Mouse (Mus musculus): ENCODE measurements around the gene Mdm2. TPM values are rescaled to one million over a fixed set of nuclear protein-coding genes. Genes with fewer than 3 reads are reported as not detected.

The Mdm2 gene
- total and polyA plus RNA-seq, 2 experiments from 2014 or later = 24.6 to 28.9 TPM

GRCm38 (mm10) chr10:117742618-117743017 lies 32.1 kb upstream of the Mdm2 start:
- H3K36me3 ChIP-seq (ENCODE audit: insufficient read depth, low read length) = peaks cover 22% of the 10 kb centered on the region; the same call in 1 of the 2 replicates
- no peaks in the 10 kb centered on the region for H3K27me3 ChIP-seq (ENCODE audit: insufficient read depth, low read length)
- no peak for ATAC-seq
- H3K4me1 ChIP-seq (ENCODE audit: insufficient read depth, low read length) = peaks cover 5% of the 10 kb centered on the region; the same call in 1 of the 2 replicates
- H3K4me3 ChIP-seq (ENCODE audit: low read length) = no peak overlapping the region
- no peak for TF ChIP-seq CTCF (IDR thresholded peaks at IDR 0.05; ENCODE audit: low read depth)
- no peaks in the 10 kb centered on the region for H3K9me3 ChIP-seq (ENCODE audit: low read length)
- no peak overlapping the region for H3K27ac ChIP-seq
- no peak overlapping the region for H3K4me2 ChIP-seq (ENCODE audit: low read depth, low read length)
- WGBS = 96% methylated on average over 4 of the region's 4 CpGs
- DNase-seq (ENCODE audit: low spot score) = no peak
- H3K9ac ChIP-seq (replicated peaks; ENCODE audit: low read length) = no peak overlapping the region

- peaks cover 27% of the 10 kb centered on the region; the same call in 1 of the 2 replicates for H3K36me3 ChIP-seq (ENCODE audit: insufficient read depth, low read length)
- no peak for DNase-seq (ENCODE audit: low spot score)
- WGBS = 89% methylated on average over 15 of the region's 15 CpGs
Measured at GRCm38 (mm10) chr10:117741698-117742475, 31.3 kb upstream of the Mdm2 start.

DNA sequence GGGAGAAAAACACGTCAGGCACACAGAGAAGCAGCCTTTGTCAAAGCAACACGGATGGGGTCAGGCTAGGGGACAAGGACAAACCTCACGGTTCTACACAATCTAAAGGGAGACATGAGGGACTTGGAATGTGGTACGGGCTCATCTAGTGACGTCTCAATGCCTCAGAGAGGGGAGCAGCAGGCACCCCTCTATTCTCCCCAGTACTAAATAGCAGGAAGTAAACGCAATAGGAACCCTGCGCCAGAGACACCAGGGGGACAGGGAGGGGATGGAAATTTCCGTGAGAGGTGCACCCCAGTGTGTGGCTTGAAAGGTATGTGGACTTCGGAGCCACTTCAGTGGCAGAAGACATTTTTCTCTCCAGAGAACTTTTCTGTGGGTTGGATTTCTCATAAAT lies 30.4 kb upstream of the Mdm2 start:
- Histone ChIP-seq H3K4me1 (ENCODE audit: insufficient read depth, low read length) (peaks cover 5% of the 10 kb centered on the region; the same call in 1 of the 2 replicates), H3K9me3 (ENCODE audit: low read length) (no peaks in the 10 kb centered on the region), H3K4me2 (ENCODE audit: low read depth, low read length) (no peak overlapping the region), H3K9ac (replicated peaks; ENCODE audit: low read length) (no peak overlapping the region), H3K27me3 (ENCODE audit: insufficient read depth, low read length) (no peaks in the 10 kb centered on the region), H3K36me3 (ENCODE audit: insufficient read depth, low read length) (peaks cover 33% of the 10 kb centered on the region), H3K27ac (no peak overlapping the region), H3K4me3 (ENCODE audit: low read length) (no peak overlapping the region)
- ATAC-seq = no peak
- TF ChIP-seq CTCF (IDR thresholded peaks at IDR 0.05; ENCODE audit: low read depth) = no peak
- 92% methylated on average over 9 of the region's 9 CpGs for WGBS
- no peak for DNase-seq (ENCODE audit: low spot score)

More at GRCm38 (mm10) chr10:117741698-117742475, 31.3 kb upstream of the Mdm2 start:
- Histone ChIP-seq H3K9ac (replicated peaks; ENCODE audit: low read length) (no peak overlapping the region), H3K4me1 (ENCODE audit: insufficient read depth, low read length) (peaks cover 5% of the 10 kb centered on the region; the same call in 1 of the 2 replicates), H3K27me3 (ENCODE audit: insufficient read depth, low read length) (no peaks in the 10 kb centered on the region), H3K9me3 (ENCODE audit: low read length) (no peaks in the 10 kb centered on the region), H3K4me2 (ENCODE audit: low read depth, low read length) (no peak overlapping the region), H3K4me3 (ENCODE audit: low read length) (no peak overlapping the region), H3K27ac (no peak overlapping the region)
- no peak for TF ChIP-seq CTCF (IDR thresholded peaks at IDR 0.05; ENCODE audit: low read depth)
- no peak for ATAC-seq

- H3K36me3 ChIP-seq (ENCODE audit: insufficient read depth, low read length) = peaks cover 33% of the 10 kb centered on the region
- TF ChIP-seq CTCF (IDR thresholded peaks at IDR 0.05; ENCODE audit: low read depth) = no peak
- no peaks in the 10 kb centered on the region for H3K27me3 ChIP-seq (ENCODE audit: insufficient read depth, low read length)
- no peak overlapping the region for H3K4me3 ChIP-seq (ENCODE audit: low read length)
- H3K9ac ChIP-seq (replicated peaks; ENCODE audit: low read length) = no peak overlapping the region
- H3K9me3 ChIP-seq (ENCODE audit: low read length) = no peaks in the 10 kb centered on the region
- H3K27ac ChIP-seq = no peak overlapping the region
- no peak overlapping the region for H3K4me2 ChIP-seq (ENCODE audit: low read depth, low read length)
- DNase-seq (ENCODE audit: low spot score) (no peak), ATAC-seq (no peak)
- H3K4me1 ChIP-seq (ENCODE audit: insufficient read depth, low read length) = peaks cover 5% of the 10 kb centered on the region; the same call in 1 of the 2 replicates
- 99% methylated on average over 10 of the region's 10 CpGs for WGBS
Measured at GRCm38 (mm10) chr10:117740171-117740570, 29.6 kb upstream of the Mdm2 start.

- no peaks in the 10 kb centered on the region for H3K27me3 ChIP-seq (ENCODE audit: insufficient read depth, low read length)
- H3K4me3 ChIP-seq (ENCODE audit: low read length) = no peak overlapping the region
- ATAC-seq (no peak), DNase-seq (ENCODE audit: low spot score) (no peak)
- H3K36me3 ChIP-seq (ENCODE audit: insufficient read depth, low read length) = peaks cover 33% of the 10 kb centered on the region
- peaks cover 1% of the 10 kb centered on the region; the same call in 1 of the 2 replicates for H3K4me1 ChIP-seq (ENCODE audit: insufficient read depth, low read length)
- H3K27ac ChIP-seq = no peak overlapping the region
- H3K4me2 ChIP-seq (ENCODE audit: low read depth, low read length) = no peak overlapping the region
- no peak for TF ChIP-seq CTCF (IDR thresholded peaks at IDR 0.05; ENCODE audit: low read depth)
- H3K9ac ChIP-seq (replicated peaks; ENCODE audit: low read length) = no peak overlapping the region
- 96% methylated on average over 6 of the region's 6 CpGs for WGBS
- no peaks in the 10 kb centered on the region for H3K9me3 ChIP-seq (ENCODE audit: low read length)
Measured at GRCm38 (mm10) chr10:117739648-117739948, 29.0 kb upstream of the Mdm2 start.

- ATAC-seq (no peak), DNase-seq (ENCODE audit: low spot score) (no peak)
- Histone ChIP-seq H3K4me1 (ENCODE audit: insufficient read depth, low read length) (no peaks in the 10 kb centered on the region), H3K4me2 (ENCODE audit: low read depth, low read length) (no peak overlapping the region), H3K27me3 (ENCODE audit: insufficient read depth, low read length) (no peaks in the 10 kb centered on the region), H3K9me3 (ENCODE audit: low read length) (no peaks in the 10 kb centered on the region), H3K36me3 (ENCODE audit: insufficient read depth, low read length) (peaks cover 33% of the 10 kb centered on the region), H3K27ac (no peak overlapping the region), H3K9ac (replicated peaks; ENCODE audit: low read length) (no peak overlapping the region), H3K4me3 (ENCODE audit: low read length) (no peak overlapping the region)
- WGBS = 93% methylated on average over 15 of the region's 15 CpGs
- TF ChIP-seq CTCF (IDR thresholded peaks at IDR 0.05; ENCODE audit: low read depth) = no peak
Measured at GRCm38 (mm10) chr10:117738928-117739647, 28.5 kb upstream of the Mdm2 start.
